Mouse (Mus musculus) spleen, embryonic (tissue): ENCODE measurements at regions not wholly inside any gene's neighbourhood (a gene's known extent, or its start where the extent isn't known, plus 50 kb on each side); places are given as distances from the start of the nearest gene placed in this dataset.
"Not testable (repeated sequence)": the region's sequence is repeated elsewhere in the genome, so short reads cannot be mapped to it uniquely, and the experiment has no call there.

Experiments used
- CTCF ChIA-PET: fragments of 350-600 bp; sonication (Branson Sonifier 250); formaldehyde crosslinking; loops from one replicate; lab custom pipeline; 2022; lab: Charles Lee

GRCm38 (mm10) chr9:5424236-5424635 is 79.0 kb downstream of the Casp12 start:
- CTCF ChIA-PET, result no interaction called here

- CTCF ChIA-PET, result no interaction called here
These were observed 103.0 kb downstream of the Casp12 start for GRCm38 (mm10) chr9:5448180-5448579.

- CTCF ChIA-PET, result interaction anchor here (0.5 kb wide), 1 partner anchor 11 kb away, joined by 7 read pairs; no protein-coding TSS in a partner anchor
These were observed 111.4 kb downstream of the Casp12 start for GRCm38 (mm10) chr9:5456606-5457005.

GRCm38 (mm10) chr9:5472012-5472411 is 126.8 kb downstream of the Casp12 start:
- CTCF ChIA-PET, result no interaction called here

GRCm38 (mm10) chr9:5474271-5474670 is 129.0 kb downstream of the Casp12 start:
- CTCF ChIA-PET, result no interaction called here

- CTCF ChIA-PET, result no interaction called here
These were observed 140.0 kb downstream of the Casp12 start for GRCm38 (mm10) chr9:5485258-5485657.

- CTCF ChIA-PET, result no interaction called here
These were observed 151.6 kb downstream of the Casp12 start for GRCm38 (mm10) chr9:5496837-5497236.

- CTCF ChIA-PET, result no interaction called here
These were observed 153.1 kb downstream of the Casp12 start for GRCm38 (mm10) chr9:5498306-5498705.

GRCm38 (mm10) chr9:5525762-5526360 is 180.6 kb downstream of the Casp12 start:
- CTCF ChIA-PET, result no interaction called here

- CTCF ChIA-PET, result no interaction called here
These were observed 197.4 kb downstream of the Casp12 start for GRCm38 (mm10) chr9:5542604-5543003.

GRCm38 (mm10) chr9:5575072-5575471 is 229.8 kb downstream of the Casp12 start:
- CTCF ChIA-PET, result interaction anchor here (0.6 kb wide), 1 partner anchor 11 kb away, joined by 11 read pairs; no protein-coding TSS in a partner anchor

GRCm38 (mm10) chr9:5578168-5578567 is 232.9 kb downstream of the Casp12 start:
- CTCF ChIA-PET, result not testable (repeated sequence)

- CTCF ChIA-PET, result no interaction called here
These were observed 250.8 kb downstream of the Casp12 start for GRCm38 (mm10) chr9:5595891-5596635.

- CTCF ChIA-PET, result no interaction called here
These were observed 258.8 kb downstream of the Casp12 start for GRCm38 (mm10) chr9:5604019-5604418.

GRCm38 (mm10) chr9:5605015-5605414 is 259.8 kb downstream of the Casp12 start:
- CTCF ChIA-PET, result no interaction called here

- CTCF ChIA-PET, result no interaction called here
These were observed 271.5 kb downstream of the Casp12 start for GRCm38 (mm10) chr9:5616725-5617124.

GRCm38 (mm10) chr9:5623396-5623795 is 278.2 kb downstream of the Casp12 start:
- CTCF ChIA-PET, result no interaction called here

- CTCF ChIA-PET, result no interaction called here
These were observed 282.3 kb downstream of the Casp12 start for GRCm38 (mm10) chr9:5627521-5627920.

GRCm38 (mm10) chr9:5634461-5634953 is 289.3 kb downstream of the Casp12 start:
- CTCF ChIA-PET, result no interaction called here

- CTCF ChIA-PET, result no interaction called here
These were observed 289.7 kb downstream of the Casp12 start for GRCm38 (mm10) chr9:5634969-5635368.

GRCm38 (mm10) chr9:5663886-5664285 is 318.7 kb downstream of the Casp12 start:
- CTCF ChIA-PET, result no interaction called here

- CTCF ChIA-PET, result no interaction called here
These were observed 328.3 kb downstream of the Casp12 start for GRCm38 (mm10) chr9:5673551-5673950.

- CTCF ChIA-PET, result no interaction called here
These were observed 363.3 kb downstream of the Casp12 start for GRCm38 (mm10) chr9:5708482-5708881.
